Mouse (Mus musculus): ENCODE measurements around the gene Gpr63.

GRCm38 (mm10) chr4:25035806-25036205, 69.6 kb downstream of the Gpr63 start:
- TF ChIP-seq CHD2 (IDR thresholded peaks at IDR 0.05; ENCODE audit: low read length) (no peak), CTCF (conservative IDR thresholded peaks at IDR 0.05 in 1 of 2, IDR thresholded peaks at IDR 0.05 in 1 of 2; ENCODE audit: low read depth in 2 of 2, low read length in 2 of 2) (no peak), MAX (IDR thresholded peaks at IDR 0.05; ENCODE audit: low read length) (no peak), EP300 (IDR thresholded peaks at IDR 0.05; ENCODE audit: low read length) (no peak), POLR2AphosphoS2 (IDR thresholded peaks at IDR 0.05; ENCODE audit: low read depth, low read length) (no peak), IRF4 (IDR thresholded peaks at IDR 0.05; ENCODE audit: low read depth, low read length) (no peak), POLR2A (IDR thresholded peaks at IDR 0.05; ENCODE audit: low read depth, low read length) (no peak), ZMIZ1 (IDR thresholded peaks at IDR 0.05; ENCODE audit: low read depth, low read length) (no peak), E2F4 (IDR thresholded peaks at IDR 0.05; ENCODE audit: insufficient replicate concordance, low read depth, low read length) (no peak), ZKSCAN1 (IDR thresholded peaks at IDR 0.05; ENCODE audit: borderline replicate concordance, low read depth, low read length) (no peak), NELFE (IDR thresholded peaks at IDR 0.05; ENCODE audit: low read depth, low read length) (no peak)

All from CH12.LX (cell line).